Mouse (Mus musculus): ENCODE results near the gene Ntf3. TPM values are rescaled to one million over a fixed set of nuclear protein-coding genes. Genes with fewer than 3 reads are reported as not detected.

The Ntf3 gene
- polyA plus RNA-seq (2012; fragmentation: generic; extraction: Trizol), result not detected

DNA sequence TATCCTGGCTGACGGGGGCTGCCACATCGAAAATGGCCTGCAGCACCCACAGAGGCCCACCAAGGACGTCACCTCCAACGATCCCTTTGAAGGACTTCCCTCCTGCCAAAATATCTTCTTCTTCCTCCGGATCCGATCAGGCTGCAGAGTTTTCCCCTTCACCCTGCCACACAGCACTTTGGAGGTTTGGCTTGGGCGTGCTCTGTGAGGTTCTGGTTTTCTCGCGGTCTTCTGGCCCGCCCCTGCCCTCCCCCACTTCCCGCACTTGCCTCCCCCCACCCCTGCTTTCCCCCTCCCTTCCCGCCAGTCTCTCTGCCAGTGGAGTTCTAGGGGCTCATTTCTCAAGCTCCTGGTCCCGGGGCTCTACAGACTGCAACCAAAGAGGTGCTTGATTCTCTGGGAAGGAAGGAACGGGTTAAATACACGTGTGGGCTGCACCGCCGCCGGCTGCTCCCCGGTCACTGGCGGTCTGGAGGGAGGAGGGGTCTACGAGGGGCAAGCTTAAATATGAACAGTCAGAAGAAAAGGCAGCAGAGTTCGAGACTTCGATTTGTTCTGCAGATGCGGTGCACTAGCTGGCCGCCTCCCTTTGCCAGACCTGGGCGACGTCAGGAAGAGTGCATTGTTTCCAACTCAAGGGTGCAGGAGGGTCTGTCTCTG, at the start of gene Ntf3:
Gene Ntf3, minus strand, starts transcription at position 363 of the 660 bp plus-strand sequence.

